Mouse (Mus musculus) MEL (cell line): ENCODE measurements around the gene Marc1.

Source experiments
- CTCF ChIP-seq, 3 experiments: IDR thresholded peaks in 2 of 3; conservative IDR thresholded peaks in 1 of 3; 2 replicates each; pipeline ENCODE4 v1.5.1; 2011 to 2012; ENCODE audit warnings: low read length in 3 of 3, low read depth in 2 of 3, mild to moderate bottlenecking in 2 of 3, improper control_type of control experiment in 1 of 3, inconsistent platforms in 1 of 3, mixed read lengths in 1 of 3, moderate library complexity in 1 of 3; ENCODE audit not compliant: control insufficient read depth in 1 of 3, insufficient read depth in 1 of 3, poor library complexity in 1 of 3, severe bottlenecking in 1 of 3
- E2F4 ChIP-seq: IDR thresholded peaks from 2 replicates; pipeline ENCODE4 v1.6.1; 2011; ENCODE audit warnings: low read depth, low read length, improper control_type of control experiment, borderline replicate concordance
- GABPA ChIP-seq: IDR thresholded peaks from 2 replicates; pipeline ENCODE4 v1.6.1; 2012; ENCODE audit warnings: low read depth, mild to moderate bottlenecking, inconsistent platforms, low read length, improper control_type of control experiment, moderate library complexity
- GATA1 ChIP-seq: IDR thresholded peaks from 2 replicates; pipeline ENCODE4 v1.6.1; 2011; ENCODE audit warnings: low read depth, low read length, improper control_type of control experiment
- MAFK ChIP-seq: IDR thresholded peaks from 2 replicates; pipeline ENCODE4 v1.6.1; 2011; ENCODE audit warnings: low read depth, mild to moderate bottlenecking, low read length, improper control_type of control experiment, borderline replicate concordance

- TF ChIP-seq MAFK = no peak
- no peak for TF ChIP-seq GABPA
- no peak for TF ChIP-seq CTCF (IDR thresholded peaks at IDR 0.05 in 2 of 3, conservative IDR thresholded peaks at IDR 0.05 in 1 of 3; ENCODE audit: control insufficient read depth in 1 of 3, insufficient read depth in 1 of 3, low read depth in 2 of 3, low read length in 3 of 3, poor library complexity in 1 of 3, severe bottlenecking in 1 of 3)
- no peak for TF ChIP-seq GATA1
- TF ChIP-seq E2F4 = no peak
Observed at GRCm38 (mm10) chr1:184829897-184830296, 18.8 kb upstream of the Marc1 start.
